Mouse (Mus musculus) frontal cortex, postnatal 14 days (tissue): ENCODE results near the gene Zbtb38.
"Not testable (repeated sequence)": the region's sequence is repeated elsewhere in the genome, so short reads cannot be mapped to it uniquely, and the experiment has no call there.

ENCODE experiments used
- DNase-seq, 2 experiments: peaks; one replicate each; pipeline ENCODE4 v3.0.0; 2022; ENCODE audit warnings: low spot score in 2 of 2

Zbtb38 gene

GRCm38 (mm10) chr9:96684165-96684792, 68.4 kb downstream of the Zbtb38 start:
- no peak for DNase-seq

GRCm38 (mm10) chr9:96678611-96679010, 74.0 kb downstream of the Zbtb38 start:
- no peak for DNase-seq

- not testable (repeated sequence) for DNase-seq
Observed at GRCm38 (mm10) chr9:96677711-96678110, 74.9 kb downstream of the Zbtb38 start.

GRCm38 (mm10) chr9:96676671-96677070, 76.0 kb downstream of the Zbtb38 start:
- no peak for DNase-seq

- no peak for DNase-seq
Observed at GRCm38 (mm10) chr9:96675763-96676640, 76.6 kb downstream of the Zbtb38 start.

GRCm38 (mm10) chr9:96675071-96675762, 77.4 kb downstream of the Zbtb38 start:
- no peak for DNase-seq

GRCm38 (mm10) chr9:96674301-96674700, 78.3 kb downstream of the Zbtb38 start:
- no peak for DNase-seq

GRCm38 (mm10) chr9:96672466-96672865, 80.2 kb downstream of the Zbtb38 start:
- no peak for DNase-seq

- no peak for DNase-seq
Observed at GRCm38 (mm10) chr9:96671249-96671648, 81.4 kb downstream of the Zbtb38 start.

- DNase-seq = peak; percentile 95
Observed at GRCm38 (mm10) chr9:96669877-96670276, 82.8 kb downstream of the Zbtb38 start.

GRCm38 (mm10) chr9:96668628-96669027, 84.0 kb downstream of the Zbtb38 start:
- peak; percentile 51 to 70 for DNase-seq

GRCm38 (mm10) chr9:96660510-96661244, 92.0 kb downstream of the Zbtb38 start:
- DNase-seq = peak in 1 of 2 experiments; percentile 44

- DNase-seq = no peak
Observed at GRCm38 (mm10) chr9:96659801-96660200, 92.8 kb downstream of the Zbtb38 start.

- DNase-seq = no peak
Observed at GRCm38 (mm10) chr9:96653538-96653937, 99.1 kb downstream of the Zbtb38 start.

- no peak for DNase-seq
Observed at GRCm38 (mm10) chr9:96652763-96653162, 99.9 kb downstream of the Zbtb38 start.

- DNase-seq = no peak
Observed at GRCm38 (mm10) chr9:96650807-96651206, 101.8 kb downstream of the Zbtb38 start.

- no peak for DNase-seq
Observed at GRCm38 (mm10) chr9:96649924-96650323, 102.7 kb downstream of the Zbtb38 start.

- no peak for DNase-seq
Observed at GRCm38 (mm10) chr9:96649362-96649761, 103.3 kb downstream of the Zbtb38 start.

- no peak for DNase-seq
Observed at GRCm38 (mm10) chr9:96646668-96647295, 105.8 kb downstream of the Zbtb38 start.

- no peak for DNase-seq
Observed at GRCm38 (mm10) chr9:96644840-96645239, 107.8 kb downstream of the Zbtb38 start.

- not testable (repeated sequence) for DNase-seq
Observed at GRCm38 (mm10) chr9:96644002-96644401, 108.6 kb downstream of the Zbtb38 start.
